Mouse (Mus musculus): ENCODE results near the gene Svbp. TPM values are rescaled to one million over a fixed set of nuclear protein-coding genes. Genes with fewer than 3 reads are reported as not detected.

Svbp gene
- polyA plus RNA-seq, 1 experiment, result 35.1 TPM

DNA sequence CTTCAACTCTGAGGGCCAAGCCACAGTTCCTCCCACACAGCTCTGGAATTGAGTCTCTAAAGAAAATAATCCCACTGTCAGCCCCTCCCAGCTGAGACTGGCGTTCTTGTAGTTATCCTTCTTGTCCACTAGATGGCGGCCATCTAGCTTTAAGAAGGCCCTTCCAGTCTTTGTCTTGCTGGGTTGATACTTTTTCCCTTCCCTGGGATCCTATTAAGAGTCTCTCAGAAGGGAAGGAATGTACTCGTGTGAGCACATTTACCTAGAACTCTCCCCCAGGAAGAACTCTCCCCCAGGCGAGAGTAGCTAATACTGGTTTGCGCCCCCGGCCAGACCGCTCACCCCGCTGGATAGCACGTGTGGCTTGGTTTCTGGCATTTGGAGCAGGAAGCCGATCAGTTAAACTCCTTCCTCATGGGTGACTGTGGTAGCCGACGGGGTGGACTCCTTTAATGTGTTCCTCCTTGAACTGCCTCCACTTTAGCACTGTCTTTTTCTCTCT, 44.1 kb downstream of the Svbp start:
- WGBS, result 26% methylated on average over 12 of the region's 12 CpGs
- no peak for DNase-seq (ENCODE audit: low read depth, low spot score)

- DNase-seq (ENCODE audit: low read depth, low spot score), result no peak
- WGBS, result 85% methylated on average over 14 of the region's 14 CpGs
Observed at GRCm38 (mm10) chr4:119241664-119242063, 46.6 kb downstream of the Svbp start.

DNA sequence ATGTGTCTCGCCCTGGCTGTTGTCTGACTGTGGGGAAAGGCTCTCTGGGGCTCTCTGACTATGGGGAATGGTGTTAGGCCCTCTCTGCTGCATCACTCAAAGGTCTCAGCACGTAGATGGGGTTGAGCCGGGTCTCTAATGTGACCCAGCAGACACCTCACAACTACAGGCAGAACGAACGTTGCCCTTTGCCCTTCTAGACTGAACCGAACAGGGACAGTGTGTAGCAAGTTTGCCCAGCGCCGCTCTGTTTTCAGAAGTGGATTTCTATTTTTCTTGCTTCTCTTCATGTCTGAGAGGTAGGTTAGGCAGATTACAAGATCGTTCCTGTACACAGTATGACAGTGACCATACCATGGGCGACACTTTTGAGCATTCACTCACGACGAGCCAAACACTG, 47.5 kb downstream of the Svbp start:
- DNase-seq (ENCODE audit: low read depth, low spot score), result no peak
- WGBS, result 85% methylated on average over 12 of the region's 12 CpGs

- WGBS, result 59% methylated on average over 22 of the region's 22 CpGs
- no peak for DNase-seq (ENCODE audit: low read depth, low spot score)
Observed at GRCm38 (mm10) chr4:119244468-119245240, 49.5 kb downstream of the Svbp start.

DNA sequence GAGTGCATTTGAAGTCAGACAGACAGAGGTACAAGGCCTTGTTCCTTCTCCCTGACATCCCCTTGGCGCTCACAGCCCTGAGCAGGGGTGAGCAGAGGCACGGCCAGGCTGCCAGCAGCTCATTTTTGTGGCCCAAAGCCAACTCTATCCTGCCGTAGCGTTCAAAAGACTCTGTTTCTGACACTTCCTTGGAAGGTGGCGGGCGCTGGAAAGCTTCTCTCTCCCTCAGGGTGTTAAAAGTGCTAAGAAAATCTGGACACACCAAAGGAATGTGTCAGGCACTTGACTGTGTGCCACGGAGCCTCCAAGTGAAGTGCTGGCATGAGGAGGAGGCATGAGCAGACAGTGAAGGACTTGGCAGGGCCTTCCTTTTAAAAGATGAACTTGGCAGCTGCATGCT, 50.5 kb downstream of the Svbp start:
- DNase-seq (ENCODE audit: low read depth, low spot score), result no peak
- WGBS, result 55% methylated on average over 7 of the region's 7 CpGs

DNA sequence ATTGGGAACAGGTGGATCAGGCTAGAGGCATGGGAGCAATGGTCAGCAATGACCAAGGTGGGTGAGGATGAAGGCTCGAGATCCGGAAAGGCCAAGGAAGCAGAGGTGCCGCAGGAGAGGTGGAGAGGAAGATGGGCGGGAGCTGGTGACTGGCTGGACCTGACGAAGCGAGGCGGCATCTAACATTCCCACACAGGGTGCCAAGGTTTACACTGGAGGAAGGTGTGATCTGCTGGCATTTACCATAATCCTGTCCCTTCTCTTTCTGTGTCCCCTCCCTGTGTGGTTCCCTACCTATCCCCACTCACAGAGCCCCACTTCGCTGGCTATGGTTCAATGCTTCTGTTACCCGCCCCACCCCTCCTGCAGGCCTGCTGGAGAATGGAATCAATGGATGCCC, 50.9 kb downstream of the Svbp start:
- 75% methylated on average over 9 of the region's 9 CpGs for WGBS
- no peak for DNase-seq (ENCODE audit: low read depth, low spot score)

- DNase-seq (ENCODE audit: low read depth, low spot score), result no peak
- 76% methylated on average over 14 of the region's 14 CpGs for WGBS
Observed at GRCm38 (mm10) chr4:119246688-119247225, 51.7 kb downstream of the Svbp start.

DNA sequence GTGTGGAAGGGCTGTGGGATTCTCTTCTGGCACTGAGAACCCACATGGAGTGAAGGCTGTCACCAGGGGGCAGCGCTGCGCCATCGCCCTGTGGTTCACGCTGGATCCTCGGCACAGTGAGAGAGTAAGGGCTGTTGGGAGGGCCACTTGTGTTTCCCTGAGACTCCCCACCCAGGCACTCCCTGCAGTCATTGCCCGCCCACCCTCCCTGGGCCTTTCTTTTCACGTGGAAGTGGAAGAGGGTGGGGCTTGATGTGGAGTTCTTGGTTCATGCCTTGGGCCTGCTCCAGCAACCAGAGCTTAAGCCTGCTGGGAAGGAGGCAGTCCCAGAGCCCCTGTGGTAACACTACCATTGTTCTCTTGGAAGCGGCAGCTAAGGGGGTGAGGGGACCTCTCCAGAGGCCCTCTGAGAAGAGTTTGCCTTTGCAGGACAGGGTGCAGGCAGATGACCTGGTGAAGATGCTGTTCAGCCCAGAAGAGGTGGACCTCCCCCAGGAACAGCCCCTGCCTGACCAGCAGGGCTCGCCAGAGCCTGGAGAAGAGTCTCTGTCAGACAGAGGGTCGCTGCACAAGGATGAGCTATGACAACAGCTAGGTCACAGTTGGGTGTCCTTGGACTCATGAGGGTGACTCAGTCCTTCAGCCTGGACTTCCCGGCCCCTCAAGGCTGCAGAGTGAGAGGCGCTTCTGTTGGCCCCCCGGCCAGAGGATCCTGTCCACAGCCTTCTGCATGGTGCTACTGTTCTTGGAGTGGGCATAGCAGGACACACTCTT, 52.5 kb downstream of the Svbp start:
- 36% methylated on average over 13 of the region's 13 CpGs for WGBS

GRCm38 (mm10) chr4:119248407-119248965, 53.4 kb downstream of the Svbp start:
- 87% methylated on average over 11 of the region's 11 CpGs for WGBS
- no peak for DNase-seq (ENCODE audit: low read depth, low spot score)

More for the DNA sequence above, 52.5 kb downstream of the Svbp start:
- DNase-seq (ENCODE audit: low read depth, low spot score), result no peak

Other genes with a start within 250 kb of the Svbp start
- 0.05 TPM in 1 of 2 replicates, not detected in the other for gene Lao1, start 233.7 kb upstream of the Svbp start, polyA plus RNA-seq (2012; rRNA removed)
- 21.0 and 22.4 TPM in 2 replicates for gene Slc2a1, start 86.6 kb upstream of the Svbp start, polyA plus RNA-seq (2012; rRNA removed)
- 5.4 and 12.8 TPM in 2 replicates for gene Zfp691, start 21.1 kb upstream of the Svbp start, polyA plus RNA-seq (2012; rRNA removed)
- 0.10 and 0.37 TPM in 2 replicates for gene Ermap, start 5.3 kb upstream of the Svbp start, polyA plus RNA-seq (2012; rRNA removed)
- gene Tmem269, start 22.9 kb downstream of the Svbp start, polyA plus RNA-seq (2012; rRNA removed), result 0.09 TPM in 1 of 2 replicates, not detected in the other
- 3.0 and 4.6 TPM in 2 replicates for gene AU022252, start 37.4 kb downstream of the Svbp start, polyA plus RNA-seq (2012; rRNA removed)
- 5.0 and 5.6 TPM in 2 replicates for gene P3h1, start 37.6 kb downstream of the Svbp start, polyA plus RNA-seq (2012; rRNA removed)
- gene Cldn19, start 60.1 kb downstream of the Svbp start, polyA plus RNA-seq (2012; rRNA removed), result not detected in 2 replicates
- gene Ybx1, start 99.3 kb downstream of the Svbp start, polyA plus RNA-seq (2012; rRNA removed), result 218 and 233 TPM in 2 replicates
- 24.5 and 25.4 TPM in 2 replicates for gene Ppih, start 125.2 kb downstream of the Svbp start, polyA plus RNA-seq (2012; rRNA removed)
- 0.11 and 0.14 TPM in 2 replicates for gene Ccdc30, start 220.2 kb downstream of the Svbp start, polyA plus RNA-seq (2012; rRNA removed)
- gene Ppcs, start 227.1 kb downstream of the Svbp start, polyA plus RNA-seq (2012; rRNA removed), result 16.4 and 25.5 TPM in 2 replicates
- gene Zmynd12, start 227.5 kb downstream of the Svbp start, polyA plus RNA-seq (2012; rRNA removed), result 0.07 and 0.20 TPM in 2 replicates